Mouse (Mus musculus) neutrophil, adult 5-6 weeks (primary cell): ENCODE results near the gene Rbm38. TPM values are rescaled to one million over a fixed set of nuclear protein-coding genes. Genes with fewer than 3 reads are reported as not detected.

Source experiments
- ATAC-seq: fragments of 151-379, 151-347 bp; 2 replicates; pipeline ENCODE4 v1.8.0; 2017; ENCODE audit warnings: mild to moderate bottlenecking, moderate TSS enrichment; ENCODE audit not compliant: insufficient number of reproducible peaks, poor library complexity, low FRiP score, severe bottlenecking; ENCODE audit errors: extremely low read depth
- total RNA-seq: library from RNA; stranded (forward); fragments of 200-1000 nt; gene quantifications from 2 replicates; pipeline ENCODE4 v1.2.3, GENCODE M21; 2017

Rbm38 gene
- total RNA-seq, 1 experiment from 2014 or later: 90.4 TPM

DNA sequence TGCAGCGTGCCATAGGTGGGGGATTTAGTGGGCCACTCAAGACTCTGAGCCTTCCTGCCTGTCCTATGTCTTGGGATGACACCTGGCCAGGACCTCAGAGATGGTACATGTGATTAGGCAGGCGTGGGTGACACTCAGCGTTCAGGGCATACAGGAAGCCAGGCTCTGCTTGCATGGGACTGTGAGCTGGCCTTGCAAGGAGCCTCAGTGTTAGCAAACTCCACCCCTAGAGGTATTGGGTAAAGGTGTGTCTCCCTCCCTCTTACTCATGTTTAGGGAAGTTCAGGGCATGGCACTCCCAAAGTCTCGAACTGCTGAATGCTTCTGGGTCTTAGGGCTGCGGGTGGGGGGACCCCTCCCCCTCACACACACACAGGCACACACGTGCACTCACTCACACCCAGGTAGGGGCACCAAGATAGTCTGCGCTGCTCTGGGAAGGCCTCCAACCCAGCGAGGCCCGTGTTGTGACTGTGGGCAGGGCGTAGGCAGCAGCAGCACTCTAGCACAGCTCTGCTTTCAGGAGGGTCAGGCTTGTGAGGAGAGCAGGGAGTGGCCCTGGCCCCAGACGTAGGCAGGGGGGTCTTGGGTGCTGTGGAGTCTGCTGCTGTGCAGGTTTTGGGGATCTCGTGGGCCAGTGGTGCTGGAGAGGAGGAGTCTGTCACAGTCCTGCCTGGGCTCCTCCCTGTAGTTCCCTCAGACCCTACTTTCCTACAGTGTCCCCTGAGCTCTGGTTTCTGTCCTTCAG lies 10.5 kb downstream of the Rbm38 start:
- no peak for ATAC-seq

DNA sequence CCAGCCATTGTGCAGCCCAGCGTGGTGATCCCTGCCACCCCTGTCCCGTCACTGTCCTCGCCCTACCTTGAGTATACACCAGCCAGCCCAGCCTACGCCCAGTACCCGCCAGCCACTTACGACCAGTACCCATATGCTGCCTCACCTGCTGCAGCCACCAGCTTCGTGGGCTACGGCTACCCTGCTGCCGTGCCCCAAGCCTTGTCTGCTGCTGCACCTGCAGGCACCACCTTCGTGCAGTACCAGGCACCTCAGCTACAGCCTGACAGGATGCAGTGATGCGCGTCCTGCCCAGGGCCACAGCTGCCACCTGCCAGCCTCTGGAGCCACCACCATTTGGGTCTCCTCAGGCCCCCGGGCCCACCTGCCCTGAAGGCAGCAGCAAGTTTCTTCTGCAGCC lies 13.2 kb downstream of the Rbm38 start:
- ATAC-seq: no peak

DNA sequence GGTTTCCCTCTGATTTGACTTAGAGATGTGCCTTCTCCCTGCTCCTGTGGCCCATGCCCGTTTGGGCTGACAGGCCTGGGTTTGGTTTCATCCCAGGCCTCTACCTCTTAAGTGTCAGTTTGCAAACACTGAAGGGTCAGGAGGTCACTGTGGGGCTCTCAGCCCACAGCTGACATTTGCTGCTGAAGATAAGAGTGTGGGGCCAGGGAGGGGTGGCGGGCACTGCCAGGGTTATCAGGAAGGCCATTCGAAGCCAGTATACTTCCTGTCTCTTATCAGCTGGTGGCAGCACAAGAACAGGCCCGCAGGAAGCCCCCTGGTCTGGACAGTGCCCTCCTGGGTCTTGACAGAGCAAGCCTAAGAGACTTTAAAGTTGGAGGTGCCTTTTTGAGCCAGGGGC lies 14.7 kb downstream of the Rbm38 start:
- no peak for ATAC-seq

DNA sequence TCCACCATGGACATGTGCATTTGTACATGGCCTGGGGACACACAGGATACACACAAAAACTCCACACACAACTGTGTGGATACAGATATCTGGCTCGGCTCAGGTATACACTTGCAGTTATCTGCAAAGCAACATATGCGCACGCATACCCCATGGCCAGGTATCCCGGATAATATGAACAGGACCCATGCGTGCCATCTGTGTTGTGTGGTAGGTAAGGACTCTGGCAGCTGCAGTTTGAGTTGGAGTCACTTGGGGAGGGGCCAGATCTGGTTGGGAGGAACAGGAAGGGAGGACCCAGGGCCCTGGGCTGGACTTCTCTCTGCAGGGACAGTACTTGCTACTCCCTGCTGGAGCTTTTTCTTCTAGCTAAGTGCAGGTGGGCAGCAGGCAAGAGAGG lies 15.4 kb downstream of the Rbm38 start:
- ATAC-seq: no peak

DNA sequence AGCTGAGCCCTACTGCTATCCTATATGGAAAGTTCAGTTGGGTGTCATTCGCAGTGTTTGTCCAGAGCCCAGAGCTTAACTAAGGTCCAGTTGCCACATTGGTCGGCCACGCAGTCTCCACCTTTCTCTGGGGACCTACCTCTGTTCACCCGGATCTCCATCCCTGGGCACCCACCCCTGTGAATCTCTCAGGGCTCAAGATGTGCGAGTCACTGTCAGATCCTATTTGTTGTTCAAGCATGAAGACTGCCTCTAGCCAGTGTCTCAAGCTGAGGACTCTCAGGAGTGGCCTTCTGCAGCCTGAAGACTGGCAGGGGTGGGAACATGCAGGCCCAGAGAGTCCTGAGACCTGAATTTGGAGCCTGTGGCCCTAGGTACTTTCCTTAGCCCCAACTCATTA lies 15.8 kb downstream of the Rbm38 start:
- no peak for ATAC-seq

DNA sequence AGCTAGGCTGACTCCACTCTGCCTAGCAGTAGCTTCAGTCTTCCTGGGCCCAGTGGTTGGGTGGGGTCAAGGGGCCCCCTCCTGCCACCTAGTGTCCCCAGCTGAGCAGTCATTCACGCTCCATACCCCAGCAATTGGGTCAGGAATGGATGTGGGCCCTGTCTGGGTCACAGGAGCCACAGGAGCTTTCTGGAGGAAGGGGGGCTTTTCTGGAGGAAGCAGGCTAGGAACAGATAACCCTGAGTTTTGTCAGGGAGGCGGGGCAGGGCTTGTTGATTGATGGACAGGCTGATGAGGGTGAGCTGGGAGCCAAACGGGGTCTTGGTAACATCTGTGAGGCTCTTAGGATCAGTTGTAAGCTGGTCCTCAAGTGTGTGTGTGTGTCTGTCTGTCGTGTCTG lies 16.3 kb downstream of the Rbm38 start:
- ATAC-seq: no peak

DNA sequence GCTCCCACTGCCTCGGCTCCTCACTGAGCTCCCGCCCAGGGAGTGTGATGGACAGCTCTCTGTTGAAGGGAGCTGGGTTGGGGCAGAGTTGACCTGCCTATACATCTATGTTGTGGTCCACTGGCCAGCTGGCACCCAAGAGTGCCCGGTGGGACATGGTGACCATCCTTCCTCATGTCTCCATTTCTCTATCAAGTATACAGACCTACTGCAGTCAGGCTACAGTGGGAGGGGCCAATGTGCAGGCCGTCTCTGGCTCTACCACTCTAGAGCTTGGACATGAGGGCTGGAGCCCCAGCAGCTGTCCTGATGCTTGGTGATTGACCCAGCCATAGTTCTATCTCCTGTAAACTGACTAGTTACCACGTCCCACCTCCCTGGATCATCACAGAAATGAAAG lies 17.0 kb downstream of the Rbm38 start:
- no peak for ATAC-seq

DNA sequence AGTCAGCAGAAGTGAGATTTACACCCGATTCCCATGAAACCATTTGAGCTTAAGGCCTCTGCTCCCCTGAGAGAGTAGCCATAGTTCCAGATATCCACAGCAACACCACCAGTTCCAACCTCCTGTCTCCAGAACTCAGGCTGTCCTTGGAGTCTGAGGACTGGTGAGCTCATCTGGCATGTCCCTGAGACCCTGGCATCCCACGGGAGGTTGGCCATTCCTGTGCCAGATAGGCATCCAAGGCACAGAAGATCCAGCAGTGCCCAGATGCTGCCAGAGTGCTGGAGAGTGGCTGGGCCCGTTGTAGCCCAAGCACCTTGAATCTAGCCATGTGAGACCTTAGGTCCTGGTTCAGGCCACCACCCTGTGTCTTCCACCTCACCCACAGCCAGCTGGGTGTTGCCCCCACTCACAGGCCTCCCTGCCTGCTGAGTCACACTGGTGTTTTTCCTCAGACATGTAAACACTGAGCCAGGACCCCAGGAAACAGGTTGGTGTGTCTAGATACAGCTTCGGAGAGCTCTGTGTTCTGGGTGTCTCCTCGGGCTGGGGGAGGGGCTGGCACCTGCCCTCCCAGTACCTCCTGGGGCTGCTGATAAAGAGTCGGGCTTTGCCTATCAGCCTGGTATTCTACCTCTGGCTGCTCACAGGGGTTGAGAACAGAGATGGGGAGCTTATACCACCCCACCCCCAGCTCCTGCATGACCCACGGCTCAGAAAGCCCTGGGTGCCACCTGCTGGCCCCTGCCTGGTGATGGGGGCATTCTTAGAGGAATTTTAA lies 17.7 kb downstream of the Rbm38 start:
- peak; percentile 11; the same call in 1 of the 2 replicates for ATAC-seq

DNA sequence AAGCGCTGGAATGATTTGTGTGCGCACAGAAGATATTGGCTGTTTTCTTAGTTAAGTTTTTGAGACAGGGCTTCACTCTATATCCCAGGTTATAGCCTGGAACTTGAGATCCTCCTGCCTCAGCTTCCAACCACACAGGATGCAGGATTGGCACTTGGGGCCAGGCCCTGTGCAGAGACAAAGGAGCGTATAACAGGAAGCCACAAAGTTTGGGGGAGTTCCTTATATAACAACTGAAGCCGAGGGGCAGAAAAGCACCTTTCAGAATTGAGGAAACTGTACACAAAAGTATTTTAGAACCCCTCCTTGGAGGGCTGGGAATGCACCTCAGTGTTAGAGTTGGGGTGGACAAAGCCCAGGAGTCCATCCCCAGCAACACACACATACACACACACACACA lies 18.7 kb downstream of the Rbm38 start:
- ATAC-seq: no peak

DNA sequence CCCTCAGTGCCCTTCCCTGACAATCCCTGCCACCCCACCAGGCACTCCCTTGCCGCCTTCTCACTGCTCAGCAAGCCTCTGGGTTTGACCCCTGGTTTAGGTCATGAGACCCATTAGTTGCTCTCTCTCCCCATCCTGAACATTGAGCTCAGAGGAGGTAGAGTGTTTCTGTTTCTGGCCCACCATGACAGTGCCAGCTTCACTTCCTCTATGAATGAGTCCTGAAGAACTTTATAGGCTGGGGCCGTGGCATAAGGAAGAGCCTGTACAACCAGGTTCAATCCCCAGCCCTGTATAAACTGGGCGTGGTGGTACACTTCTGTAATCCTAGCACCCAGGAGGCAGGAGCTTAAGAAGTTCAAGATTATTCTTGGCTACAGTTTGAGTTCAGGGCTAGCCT lies 20.5 kb downstream of the Rbm38 start:
- no peak for ATAC-seq

DNA sequence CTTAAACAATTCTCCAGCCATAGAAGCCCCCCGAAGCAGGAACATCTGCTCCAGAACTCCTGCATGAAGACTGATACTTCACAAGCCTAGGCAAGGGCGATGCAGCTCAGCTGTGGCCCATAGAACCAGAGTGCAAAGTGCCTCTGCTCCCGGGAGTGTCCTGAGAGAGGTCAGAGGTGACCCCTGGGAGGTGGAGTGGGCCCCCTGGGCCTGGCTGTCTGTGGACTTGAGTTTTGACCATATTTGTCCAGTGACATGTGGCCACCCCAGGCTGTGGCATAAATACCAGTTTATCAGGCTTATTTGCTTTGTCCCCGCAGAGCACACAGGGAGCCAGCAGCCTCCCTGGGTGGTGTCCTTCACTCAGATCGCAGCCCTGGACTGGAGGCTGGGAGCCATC lies 20.9 kb downstream of the Rbm38 start:
- ATAC-seq: no peak

DNA sequence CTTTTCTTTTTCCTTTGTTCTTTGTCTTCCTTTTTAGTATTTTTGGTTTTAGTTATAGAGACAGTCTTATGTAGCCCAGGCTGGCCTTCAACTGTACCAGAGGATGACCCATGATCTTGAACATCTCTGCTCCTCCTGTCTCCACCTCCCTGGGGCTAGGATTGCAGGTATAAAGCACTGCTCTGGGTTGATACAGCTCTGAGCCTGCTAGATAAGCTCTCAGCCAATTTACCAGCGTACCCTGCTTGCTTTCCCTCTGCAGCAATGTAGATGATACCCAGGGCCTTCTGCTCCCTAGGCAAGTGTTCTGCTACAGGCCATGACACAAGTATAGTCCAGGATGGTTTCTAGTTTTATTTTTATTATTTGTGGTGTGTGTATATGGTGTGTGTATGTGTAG lies 21.6 kb downstream of the Rbm38 start:
- no peak for ATAC-seq

DNA sequence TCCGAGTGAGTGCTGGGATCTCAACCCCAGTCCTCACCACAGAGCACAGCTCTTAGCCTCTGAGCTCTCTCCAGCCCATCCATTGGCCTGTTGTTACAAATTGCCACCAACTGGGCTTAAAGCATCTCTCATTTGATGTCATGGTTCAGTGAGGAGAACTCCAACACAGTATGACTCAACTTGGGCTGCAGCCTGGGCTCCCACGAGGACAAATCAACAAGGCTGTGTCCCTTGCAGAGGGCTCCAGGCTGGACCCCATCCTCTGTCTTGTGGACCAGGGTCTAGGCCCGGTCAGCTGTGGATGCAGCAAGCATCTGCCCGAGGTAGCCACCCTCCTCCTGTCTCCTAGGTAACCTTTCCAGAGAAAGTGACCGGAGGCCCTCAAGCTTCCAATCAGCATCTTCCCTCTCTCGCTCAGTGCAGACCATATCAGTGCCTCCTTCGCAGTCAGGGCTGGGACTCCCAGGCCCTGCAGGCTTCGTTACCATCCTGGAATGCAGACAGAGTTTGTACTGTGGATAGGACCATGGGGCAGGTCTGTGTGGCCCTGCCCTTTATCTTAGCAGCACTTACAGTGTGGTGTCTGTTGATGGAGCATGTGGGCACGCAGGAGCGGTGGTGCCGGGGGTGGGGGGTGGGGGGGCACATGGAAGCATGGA lies 22.3 kb downstream of the Rbm38 start:
- no peak for ATAC-seq

DNA sequence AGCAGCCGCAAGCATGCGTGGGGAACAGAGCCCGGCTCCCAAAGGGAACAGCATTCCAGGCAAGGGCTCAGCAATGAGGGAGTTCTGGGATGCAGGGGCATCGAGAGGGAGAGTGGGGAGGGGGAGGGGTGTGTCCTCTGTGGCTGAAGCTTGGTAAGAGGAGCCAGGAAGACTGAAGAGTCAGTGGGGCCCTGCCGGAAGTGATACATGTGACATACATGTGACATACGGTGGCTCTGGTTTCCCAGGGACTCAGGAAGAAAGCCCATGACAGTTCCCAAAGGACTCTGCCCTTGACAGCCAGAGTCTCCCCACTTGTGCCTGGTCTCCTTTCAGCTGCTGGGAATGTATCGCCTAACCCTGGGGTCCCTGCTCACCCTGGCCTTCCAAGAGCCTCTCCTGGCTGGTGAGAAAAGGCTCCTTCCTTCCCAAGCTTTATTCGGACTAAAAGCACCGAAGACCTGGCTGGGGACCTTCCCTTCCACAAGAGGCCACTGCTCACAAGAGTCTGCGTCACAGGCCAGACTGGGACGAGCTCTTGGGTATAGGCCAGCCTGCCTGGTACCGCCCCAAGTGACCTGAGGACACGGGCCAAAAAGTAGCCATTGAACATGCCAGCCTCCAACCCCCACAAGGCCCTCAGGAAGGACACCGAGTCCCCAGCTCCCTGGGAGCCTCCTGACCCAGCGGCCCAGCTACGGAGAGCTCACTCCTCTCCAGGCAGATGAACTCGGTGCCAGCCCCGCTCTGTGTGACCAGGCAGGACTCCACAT lies 24.1 kb downstream of the Rbm38 start:
- ATAC-seq: no peak

DNA sequence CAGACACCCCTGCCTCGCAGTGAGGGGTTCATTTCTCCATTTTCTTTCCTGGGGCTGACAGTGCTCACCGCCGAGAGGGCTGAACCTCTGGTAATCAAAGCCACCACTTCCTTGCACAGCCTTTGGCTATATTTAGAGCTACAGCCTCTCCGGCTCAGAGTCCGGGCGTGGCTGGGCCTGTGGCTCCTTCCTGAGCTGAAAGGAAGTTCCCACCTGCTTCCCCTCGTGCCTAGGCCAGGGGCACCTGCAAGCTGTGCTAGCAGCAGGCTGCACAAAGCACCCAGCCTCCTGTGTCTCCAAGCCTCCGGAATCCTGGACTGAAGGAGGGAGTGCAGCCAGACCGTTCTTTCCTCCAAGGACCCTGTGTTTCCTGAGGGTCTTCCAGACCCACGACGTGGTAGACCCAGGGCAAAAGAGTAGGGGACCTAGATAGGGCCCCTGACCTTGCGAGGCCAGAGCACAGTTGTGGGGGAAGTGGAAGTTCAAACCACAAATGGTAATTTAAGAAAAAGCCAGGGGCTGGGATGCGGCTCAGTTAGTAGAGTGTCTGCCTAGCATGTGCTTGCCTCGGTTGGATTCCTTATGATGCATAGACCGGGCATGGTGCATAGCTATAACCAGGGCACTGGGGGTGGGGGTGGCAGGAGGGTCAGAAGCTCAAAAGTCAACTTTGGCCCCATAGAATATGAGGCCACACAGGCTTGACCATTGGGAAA lies 26.4 kb downstream of the Rbm38 start:
- peak; percentile 64 for ATAC-seq

DNA sequence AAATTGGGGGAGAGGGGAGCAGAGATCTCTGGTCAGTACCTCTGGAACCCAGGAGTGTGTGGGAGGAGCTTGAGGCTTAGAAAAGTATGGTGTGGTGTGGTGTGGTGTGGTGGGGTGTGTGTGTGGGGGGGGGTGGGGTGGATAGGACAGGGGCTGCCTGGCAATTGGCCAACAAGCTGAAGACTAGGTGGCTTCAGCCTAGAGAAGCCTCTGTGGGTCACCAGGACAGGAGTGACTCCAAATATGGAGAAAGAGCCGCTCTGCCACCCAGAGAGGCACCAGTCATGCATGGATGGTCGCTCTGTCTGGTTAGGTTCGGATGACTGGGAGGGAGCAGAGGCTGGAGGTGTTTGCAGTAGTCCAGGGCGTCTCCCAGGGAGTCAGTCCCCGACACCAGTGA lies 27.2 kb downstream of the Rbm38 start:
- no peak for ATAC-seq

DNA sequence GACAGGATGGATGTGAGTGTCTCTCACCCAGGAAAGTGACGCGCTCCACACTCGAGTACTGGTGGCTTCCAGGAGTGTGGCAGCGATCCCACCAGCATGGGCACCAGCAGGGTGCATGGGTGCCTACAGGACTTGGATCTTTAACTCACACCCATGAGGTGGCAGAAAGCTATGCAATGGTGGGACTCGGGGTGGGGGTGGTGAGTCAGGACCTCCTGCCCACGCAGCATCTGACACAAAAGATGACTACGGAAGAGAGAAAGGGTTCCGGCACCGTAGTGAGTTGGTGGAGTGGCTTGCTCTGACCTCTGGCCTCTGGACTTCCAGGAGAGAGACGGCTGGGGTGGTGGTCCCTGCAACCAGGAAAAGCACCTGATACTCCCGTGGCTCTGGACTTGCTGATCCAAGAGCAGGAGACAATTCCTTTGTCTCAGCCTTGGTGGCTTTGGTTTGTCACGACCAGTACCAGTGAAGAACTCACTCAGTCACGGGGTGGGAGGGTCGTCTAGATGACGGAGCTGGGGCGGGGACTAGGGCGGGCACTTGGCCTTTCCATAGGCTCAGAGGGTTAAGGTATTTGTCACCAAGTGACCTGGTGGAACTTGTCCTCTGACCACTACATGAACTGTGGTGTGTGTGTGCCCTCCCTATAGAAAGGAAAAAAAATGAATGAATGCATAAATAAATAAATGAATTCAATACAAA lies 27.9 kb downstream of the Rbm38 start:
- ATAC-seq: no peak

DNA sequence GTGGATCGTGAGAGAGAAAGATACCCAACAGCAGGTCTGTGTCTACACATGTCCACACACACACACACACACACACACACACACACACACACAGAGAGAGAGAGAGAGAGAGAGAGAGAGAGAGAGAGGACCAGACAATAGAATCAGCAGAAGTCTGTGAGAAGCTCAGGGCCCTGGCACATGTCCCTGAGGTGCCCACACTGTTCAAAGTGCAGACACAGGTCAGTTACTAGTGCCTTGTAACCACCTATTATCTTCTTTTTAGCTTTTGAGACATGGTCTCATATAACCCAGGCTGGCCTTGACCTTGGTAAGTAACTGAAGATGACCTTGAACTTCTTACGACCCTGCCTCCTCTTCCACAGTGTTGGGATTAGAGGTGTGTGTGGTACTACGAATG lies 28.9 kb downstream of the Rbm38 start:
- no peak for ATAC-seq
